Mouse (Mus musculus): ENCODE measurements around the gene Sun5. TPM values are rescaled to one million over a fixed set of nuclear protein-coding genes. Genes with fewer than 3 reads are reported as not detected.
A peak's percentile ranks its signal among the peaks of the same experiment; 100 is the strongest.
"Not testable (repeated sequence)": the region's sequence is repeated elsewhere in the genome, so short reads cannot be mapped to it uniquely, and the experiment has no call there.

Sun5 gene
- not detected in 2 replicates for polyA plus RNA-seq (2015; fragmentation: Nextera tagmentation; extraction: Ambion mirVana)

- no peak for DNase-seq (ENCODE audit: low spot score)
Observed at GRCm38 (mm10) chr2:153870984-153871383, at the start of gene Sun5. Gene Sun5, minus strand, starts transcription at chr2:153871084.

- no peak for DNase-seq (ENCODE audit: low spot score)
Observed at GRCm38 (mm10) chr2:153917930-153918329, 47.0 kb upstream of the Sun5 start, which contains the start of gene Bpifb3. Gene Bpifb3, plus strand, starts transcription at chr2:153918230.

GRCm38 (mm10) chr2:153914151-153914550 lies 43.3 kb upstream of the Sun5 start:
- no peak for DNase-seq (ENCODE audit: low spot score)

- no peak for DNase-seq (ENCODE audit: low spot score)
Observed at GRCm38 (mm10) chr2:153906626-153907025, 35.7 kb upstream of the Sun5 start.

- no peak for DNase-seq (ENCODE audit: low spot score)
Observed at GRCm38 (mm10) chr2:153902726-153903125, 31.8 kb upstream of the Sun5 start.

GRCm38 (mm10) chr2:153900088-153900487 lies 29.2 kb upstream of the Sun5 start, which contains the start of gene Bpifb6:
Gene Bpifb6, plus strand, starts transcription at chr2:153900388.
- DNase-seq (ENCODE audit: low spot score) = no peak

GRCm38 (mm10) chr2:153899111-153899510 lies 28.2 kb upstream of the Sun5 start:
- DNase-seq (ENCODE audit: low spot score) = no peak

- DNase-seq (ENCODE audit: low spot score) = no peak
Observed at GRCm38 (mm10) chr2:153874745-153875144, 3.9 kb upstream of the Sun5 start, which contains the start of gene Bpifb2. Gene Bpifb2, plus strand, starts transcription at chr2:153875045.

- DNase-seq (ENCODE audit: low spot score) = no peak
Observed at GRCm38 (mm10) chr2:153861960-153862359, 8.9 kb downstream of the Sun5 start.

GRCm38 (mm10) chr2:153860715-153861114 lies 10.2 kb downstream of the Sun5 start:
- DNase-seq (ENCODE audit: low spot score) = no peak

- no peak for DNase-seq (ENCODE audit: low spot score)
Observed at GRCm38 (mm10) chr2:153860315-153860714, 10.6 kb downstream of the Sun5 start.

- no peak for DNase-seq (ENCODE audit: low spot score)
Observed at GRCm38 (mm10) chr2:153859581-153859980, 11.3 kb downstream of the Sun5 start.

GRCm38 (mm10) chr2:153853544-153853943 lies 17.3 kb downstream of the Sun5 start:
- DNase-seq (ENCODE audit: low spot score) = no peak

GRCm38 (mm10) chr2:153851030-153851360 lies 19.9 kb downstream of the Sun5 start:
- peak; percentile 51 for DNase-seq (ENCODE audit: low spot score)

GRCm38 (mm10) chr2:153850351-153851029 lies 20.4 kb downstream of the Sun5 start:
- peak; percentile 33 for DNase-seq (ENCODE audit: low spot score)

- no peak for DNase-seq (ENCODE audit: low spot score)
Observed at GRCm38 (mm10) chr2:153848389-153848788, 22.5 kb downstream of the Sun5 start.

- DNase-seq (ENCODE audit: low spot score) = no peak
Observed at GRCm38 (mm10) chr2:153842854-153843253, 28.0 kb downstream of the Sun5 start.

- no peak for DNase-seq (ENCODE audit: low spot score)
Observed at GRCm38 (mm10) chr2:153833291-153833690, 37.6 kb downstream of the Sun5 start.

GRCm38 (mm10) chr2:153828704-153829103 lies 42.2 kb downstream of the Sun5 start:
- no peak for DNase-seq (ENCODE audit: low spot score)

- DNase-seq (ENCODE audit: low spot score) = no peak
Observed at GRCm38 (mm10) chr2:153827171-153827830, 43.6 kb downstream of the Sun5 start.

- not testable (repeated sequence) for DNase-seq (ENCODE audit: low spot score)
Observed at GRCm38 (mm10) chr2:153825900-153826299, 45.0 kb downstream of the Sun5 start.

GRCm38 (mm10) chr2:153824593-153824992 lies 46.3 kb downstream of the Sun5 start:
- DNase-seq (ENCODE audit: low spot score) = no peak

All from thymus, postnatal 0 days (tissue).